Mouse (Mus musculus) embryo, embryonic 11 days (tissue): ENCODE measurements around the gene Sspn.
A peak's percentile ranks its signal among the peaks of the same experiment; 100 is the strongest.

Experiments used
- DNase-seq: peaks from one replicate; pipeline ENCODE4 v3.0.0-alpha.2; 2015

The Sspn gene

DNA sequence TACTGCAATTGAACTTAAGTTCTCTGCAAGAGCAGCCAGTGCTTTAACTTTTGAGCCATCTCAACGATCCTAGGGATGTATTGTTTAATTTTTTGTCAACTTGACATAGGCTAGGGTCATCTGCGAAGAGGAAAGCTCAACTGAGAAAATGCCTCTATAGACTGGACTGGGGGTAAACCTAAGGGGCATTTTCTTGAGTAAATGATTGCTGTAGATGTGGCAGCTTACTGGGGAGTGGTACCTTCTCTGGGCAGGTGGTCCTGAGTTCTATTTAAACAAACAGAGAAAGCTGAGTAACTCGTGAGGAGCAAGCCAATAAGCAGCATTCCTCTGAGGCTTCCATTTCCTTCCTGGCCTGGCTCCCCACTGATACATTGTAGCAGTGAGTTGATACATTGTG lies at the start of gene Sspn:
Gene Sspn (plus strand): TSS at position 301 of the 400 bp plus-strand sequence.
- no peak for DNase-seq

DNA sequence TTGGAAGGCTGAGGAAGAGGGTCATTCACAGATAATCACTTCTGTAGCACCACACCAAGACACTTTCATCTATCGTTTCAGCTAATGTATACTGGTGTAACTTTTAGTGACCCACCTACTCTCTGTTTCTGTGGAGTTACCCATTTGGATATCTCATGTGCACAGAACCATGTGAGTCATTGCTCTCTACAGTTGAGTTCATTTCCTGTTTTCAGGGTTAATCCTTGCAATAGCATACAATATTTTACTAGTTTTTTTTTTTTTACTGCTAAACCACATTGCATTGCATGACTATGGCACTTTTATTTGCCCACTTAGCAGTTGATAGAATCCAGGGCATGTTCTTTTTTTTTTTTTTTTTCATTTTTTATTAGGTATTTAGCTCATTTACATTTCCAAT lies 48.4 kb upstream of the Sspn start:
- DNase-seq: no peak

DNA sequence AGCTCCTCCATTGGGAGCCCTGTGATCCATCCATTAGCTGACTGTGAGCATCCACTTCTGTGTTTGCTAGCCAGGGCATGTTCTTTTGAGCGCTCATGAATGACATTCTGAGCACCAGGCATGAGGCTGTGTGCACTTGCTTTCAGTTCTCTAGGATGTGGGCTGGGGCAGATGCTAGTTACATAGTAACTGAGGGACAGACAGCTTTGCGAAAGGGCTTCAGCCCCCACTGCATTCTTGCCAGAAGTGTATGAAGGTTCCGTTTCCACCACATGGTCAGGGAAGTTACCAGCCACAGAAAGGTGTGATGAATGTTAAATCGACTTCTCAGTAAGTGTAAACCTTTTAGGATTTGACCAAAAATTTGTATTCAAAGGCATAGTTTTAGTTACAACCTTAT lies 47.8 kb upstream of the Sspn start:
- no peak for DNase-seq

DNA sequence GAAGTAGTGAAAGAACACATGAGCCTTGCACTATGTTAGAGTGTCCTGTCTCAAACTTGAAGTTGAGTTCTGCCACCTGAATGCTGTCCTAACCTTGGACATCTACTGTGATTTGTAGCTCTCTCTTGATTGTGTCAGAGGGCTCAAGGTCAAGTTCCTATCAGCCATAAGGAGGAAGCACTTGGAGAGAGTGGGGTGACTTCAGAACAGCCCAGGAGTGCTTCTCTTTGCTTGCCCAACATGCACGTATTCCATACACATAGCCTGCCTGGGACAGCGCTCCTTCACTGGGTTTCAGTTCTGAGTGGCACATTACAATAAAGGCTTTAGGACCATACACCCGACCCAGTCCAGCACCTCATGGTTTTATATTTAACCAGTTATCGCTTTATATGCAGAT lies 46.4 kb upstream of the Sspn start:
- DNase-seq: no peak

DNA sequence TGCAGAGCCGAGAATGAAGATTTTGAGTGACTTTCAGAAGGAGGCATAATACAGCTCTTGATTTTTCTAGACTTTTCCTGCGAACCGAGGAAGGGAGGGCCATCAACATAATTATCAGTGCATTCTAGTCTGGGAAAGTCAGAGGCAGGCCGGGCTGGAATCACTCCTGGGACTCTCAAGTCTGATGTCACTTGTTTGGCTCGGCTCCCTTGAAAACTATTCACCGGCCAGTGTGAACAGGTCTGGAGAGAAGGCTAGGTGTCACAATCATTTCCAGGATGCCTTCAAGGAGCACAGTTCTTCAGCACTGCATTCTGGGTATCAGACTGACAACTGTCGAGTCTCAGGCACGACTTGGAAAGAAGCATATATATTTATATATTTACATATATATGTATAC lies 45.2 kb upstream of the Sspn start:
- DNase-seq: no peak

DNA sequence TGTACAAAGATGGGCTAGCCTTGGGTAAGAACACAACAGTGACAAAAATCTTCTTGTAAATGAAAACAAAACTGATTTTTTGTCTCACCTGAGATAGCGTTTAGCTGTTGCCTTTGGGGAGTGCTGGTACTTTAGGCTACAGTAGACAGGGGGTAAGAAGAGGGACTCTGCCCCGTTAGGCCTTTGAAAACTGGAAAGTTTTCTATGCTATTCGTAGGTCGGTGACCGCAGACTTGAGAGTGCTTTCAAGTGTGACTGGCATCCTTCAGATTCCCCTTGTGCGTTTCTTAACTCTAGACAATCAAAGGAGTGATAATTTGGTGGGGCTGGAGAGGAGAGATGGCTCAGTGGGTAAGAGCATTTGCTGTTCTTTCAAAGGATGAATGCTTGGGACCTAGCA lies 43.7 kb upstream of the Sspn start:
- DNase-seq: no peak

DNA sequence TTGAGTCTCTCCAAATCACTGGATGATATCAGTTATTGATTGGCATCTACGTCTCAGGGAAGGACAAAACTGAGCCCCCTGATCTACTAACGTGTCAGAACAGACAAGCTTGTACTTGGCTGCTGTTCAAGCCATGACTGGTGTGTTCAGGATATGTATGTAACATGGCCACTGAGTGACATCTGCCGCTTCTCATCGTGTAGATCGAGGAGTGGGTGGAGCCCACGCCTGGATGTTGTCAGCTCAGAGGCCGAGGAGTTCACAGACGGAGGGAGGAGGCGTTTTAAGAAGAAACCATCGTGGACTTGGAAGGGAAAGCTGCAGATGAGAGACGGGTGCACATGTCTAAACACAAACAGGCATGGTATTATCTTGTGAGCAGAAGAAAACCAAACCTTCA lies 39.5 kb upstream of the Sspn start:
- DNase-seq: no peak

DNA sequence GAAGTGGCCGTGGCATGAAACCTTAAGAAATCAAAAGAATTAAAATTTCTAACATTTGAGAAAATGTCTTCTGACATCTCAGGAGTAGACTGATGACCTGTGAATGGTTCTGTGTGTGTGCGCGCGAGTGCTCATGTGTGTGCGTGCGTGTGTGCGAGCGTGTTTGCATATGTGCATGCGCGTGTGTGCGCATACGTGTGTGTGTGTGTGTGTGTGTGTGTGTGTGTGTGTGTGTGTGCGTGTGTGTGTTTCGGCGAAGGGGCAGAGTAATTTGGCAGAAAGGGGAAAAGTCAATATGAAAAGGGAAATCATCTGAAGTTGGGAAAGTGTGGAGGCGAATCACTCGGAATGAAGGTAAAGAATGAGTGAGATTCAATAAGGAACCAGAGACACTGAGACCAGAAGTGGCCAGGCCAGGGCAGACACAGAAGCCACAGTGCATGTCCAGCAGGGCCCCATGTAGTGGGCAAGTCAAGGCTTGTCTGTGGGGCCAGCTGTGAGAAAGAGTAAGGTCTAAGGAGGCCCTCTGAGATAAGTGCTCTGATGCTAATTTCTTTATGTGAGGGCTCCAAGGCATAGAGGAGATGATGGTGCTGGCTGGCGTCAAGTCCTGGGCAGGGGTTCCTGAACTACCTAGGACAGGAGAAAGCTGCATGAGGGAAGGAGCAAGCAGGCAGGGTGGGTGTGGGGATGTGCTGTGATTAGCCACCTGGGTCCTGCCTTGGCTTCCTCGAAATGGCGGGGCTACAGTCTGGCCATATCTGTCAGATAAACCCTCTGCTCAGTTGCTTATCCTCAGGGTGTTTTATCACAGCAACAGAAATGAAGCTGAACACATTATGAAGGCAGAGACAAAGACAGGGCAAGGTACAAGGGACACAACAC lies 38.8 kb upstream of the Sspn start:
- DNase-seq: no peak

DNA sequence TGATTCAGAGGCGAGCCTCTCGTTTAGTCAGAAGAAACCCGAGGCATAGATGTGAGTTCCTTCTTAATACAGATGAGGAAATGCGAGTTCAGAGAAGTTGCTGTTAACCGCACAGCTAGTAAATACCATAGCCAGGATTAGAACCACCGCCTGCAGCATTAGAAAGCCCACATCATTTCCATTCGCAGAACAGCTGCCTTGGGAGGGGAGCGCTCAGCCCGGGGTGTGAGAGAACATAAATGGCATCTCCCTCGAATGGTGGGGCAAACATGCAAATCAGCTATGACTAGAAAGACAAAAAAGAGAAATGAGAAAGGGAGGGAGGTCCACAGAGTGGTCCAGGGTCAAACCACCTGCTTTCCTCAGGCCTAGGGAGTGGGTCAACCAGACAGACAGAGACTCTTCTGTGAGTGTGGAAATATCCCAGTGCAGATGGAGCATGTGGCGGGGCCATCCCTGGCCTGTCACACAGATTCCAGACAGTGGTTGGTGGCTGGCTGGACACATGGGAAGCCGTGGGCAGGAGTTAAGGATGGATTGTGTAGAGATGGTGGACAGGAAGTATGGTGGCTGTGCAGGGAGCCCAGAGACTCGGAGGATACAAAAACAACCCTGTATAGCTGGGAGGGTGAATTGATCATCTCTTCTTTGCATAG lies 37.9 kb upstream of the Sspn start:
- no peak for DNase-seq

DNA sequence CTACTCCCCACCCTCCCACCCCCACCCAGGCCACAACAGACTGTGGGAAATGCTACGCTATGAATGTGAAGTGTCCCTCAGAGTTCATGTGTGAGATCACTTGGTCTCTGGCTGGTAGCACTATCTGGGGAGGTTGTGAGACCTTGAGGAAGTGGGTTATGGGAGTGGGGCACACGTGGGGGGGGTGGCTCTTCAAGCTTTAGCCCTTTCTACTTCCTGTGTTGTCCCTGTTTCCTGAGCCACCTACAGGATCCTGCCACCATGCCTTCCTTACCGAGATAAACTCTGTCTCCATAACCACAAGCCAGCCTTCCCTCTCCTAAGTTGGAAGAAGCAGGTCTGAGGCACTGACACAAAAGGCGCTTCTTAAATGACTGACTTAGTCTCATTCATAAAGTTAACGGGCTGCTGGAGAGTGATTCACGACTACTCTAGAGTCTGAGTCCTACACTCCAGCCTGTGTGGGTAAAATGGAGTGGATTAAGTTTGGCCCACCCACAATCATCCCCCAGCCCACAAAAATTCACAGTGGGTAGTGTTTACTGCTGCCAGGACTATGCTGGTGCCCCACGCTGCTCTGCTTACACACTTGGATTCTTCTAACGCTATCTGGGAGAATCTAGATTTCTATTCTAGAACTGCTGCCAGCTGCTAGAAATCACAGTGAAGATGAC lies 36.6 kb upstream of the Sspn start:
- no peak for DNase-seq

DNA sequence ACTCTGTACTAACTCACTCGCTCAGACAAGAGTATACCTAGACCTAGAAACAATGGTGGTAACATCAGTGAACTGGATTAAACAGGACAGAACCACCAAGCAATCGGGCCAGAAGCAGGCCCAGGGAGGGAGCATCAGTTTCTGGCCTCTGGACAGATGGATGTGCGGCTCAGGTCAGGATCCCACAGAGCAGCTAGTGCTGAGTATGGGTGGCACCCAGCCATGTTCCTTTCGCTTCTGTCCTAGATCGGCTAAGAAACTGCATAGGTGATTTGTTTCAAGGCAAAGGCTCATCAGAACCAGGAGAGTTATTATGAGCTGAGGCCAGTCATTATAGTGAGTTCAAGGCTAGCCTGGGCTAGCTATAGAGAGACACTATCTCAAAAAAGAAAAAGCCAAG lies 27.3 kb upstream of the Sspn start:
- DNase-seq: no peak

DNA sequence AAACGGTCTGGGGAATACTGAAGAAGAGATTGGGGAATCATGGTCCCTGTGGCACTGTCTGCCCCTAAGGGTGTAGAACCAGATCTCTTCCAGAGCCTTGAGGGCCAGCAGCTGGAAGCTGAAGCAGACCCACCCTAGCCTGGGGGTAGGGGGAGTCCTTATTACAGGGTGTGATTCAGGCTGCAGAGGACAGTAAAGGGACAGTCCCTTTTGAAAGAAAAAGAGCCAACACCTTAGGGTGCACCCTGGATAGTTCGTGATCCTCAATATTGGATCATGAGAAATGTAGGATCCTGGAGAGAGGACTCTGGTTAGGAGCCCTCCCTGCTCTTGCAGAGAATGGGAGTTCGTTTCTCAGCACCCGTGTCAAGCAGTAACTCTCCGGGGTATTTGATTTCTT lies 26.8 kb upstream of the Sspn start:
- no peak for DNase-seq

DNA sequence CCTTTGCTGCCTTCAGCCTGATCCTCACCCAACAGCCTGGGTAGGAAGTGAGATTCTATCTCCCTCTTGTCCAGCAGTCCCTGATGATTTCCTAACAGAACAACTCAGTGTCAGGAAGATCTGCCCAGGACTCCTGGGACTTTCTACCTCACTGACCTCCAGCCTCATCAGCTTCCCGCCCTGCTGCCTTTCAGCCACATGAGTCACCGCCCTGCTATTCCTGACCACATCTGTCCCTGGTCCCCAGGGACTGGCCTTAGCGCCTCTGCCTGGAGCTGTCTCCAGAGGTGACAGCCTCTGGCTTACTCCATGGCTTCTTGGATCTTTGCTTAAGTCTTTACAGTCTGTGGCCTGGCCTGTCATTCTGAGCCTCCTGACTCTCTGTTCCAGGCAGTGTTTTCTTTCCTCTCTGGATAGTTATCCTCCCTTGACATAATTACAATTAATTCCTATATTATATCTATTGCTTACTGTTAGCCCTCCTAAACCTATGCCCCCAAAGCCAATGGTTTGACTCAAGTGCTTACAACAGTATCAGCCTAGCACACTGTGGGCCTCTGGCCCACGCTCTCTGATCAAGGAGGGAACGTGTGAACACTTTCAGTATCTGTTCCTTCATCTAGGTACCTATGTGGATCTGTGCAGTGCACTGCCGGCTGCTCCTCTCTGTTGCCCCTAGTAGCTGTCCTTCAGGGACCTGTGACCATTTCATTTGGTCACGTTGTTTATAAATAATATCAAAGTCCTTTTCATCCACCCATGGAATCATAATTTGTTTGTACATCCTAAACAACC lies 25.1 kb upstream of the Sspn start:
- DNase-seq: no peak

DNA sequence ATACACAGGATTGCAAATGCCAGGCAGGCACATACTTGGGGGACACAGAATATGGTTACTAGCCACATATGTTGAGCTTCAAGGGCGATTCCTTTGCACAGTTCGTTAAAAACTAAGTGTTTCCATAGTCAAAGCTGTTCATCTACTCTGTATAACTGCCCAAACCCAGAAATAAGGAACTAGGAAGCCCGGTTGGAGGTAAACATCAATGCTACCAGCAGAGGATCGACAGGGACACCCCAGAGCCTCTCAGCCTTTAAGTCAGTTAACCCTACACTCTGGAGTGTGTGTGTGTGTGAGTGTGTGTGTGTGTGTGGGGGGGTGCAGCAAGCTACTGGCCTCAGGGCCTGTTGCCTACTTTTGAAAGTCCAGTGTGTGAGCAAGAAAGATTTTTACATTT lies 21.5 kb upstream of the Sspn start:
- DNase-seq: no peak

DNA sequence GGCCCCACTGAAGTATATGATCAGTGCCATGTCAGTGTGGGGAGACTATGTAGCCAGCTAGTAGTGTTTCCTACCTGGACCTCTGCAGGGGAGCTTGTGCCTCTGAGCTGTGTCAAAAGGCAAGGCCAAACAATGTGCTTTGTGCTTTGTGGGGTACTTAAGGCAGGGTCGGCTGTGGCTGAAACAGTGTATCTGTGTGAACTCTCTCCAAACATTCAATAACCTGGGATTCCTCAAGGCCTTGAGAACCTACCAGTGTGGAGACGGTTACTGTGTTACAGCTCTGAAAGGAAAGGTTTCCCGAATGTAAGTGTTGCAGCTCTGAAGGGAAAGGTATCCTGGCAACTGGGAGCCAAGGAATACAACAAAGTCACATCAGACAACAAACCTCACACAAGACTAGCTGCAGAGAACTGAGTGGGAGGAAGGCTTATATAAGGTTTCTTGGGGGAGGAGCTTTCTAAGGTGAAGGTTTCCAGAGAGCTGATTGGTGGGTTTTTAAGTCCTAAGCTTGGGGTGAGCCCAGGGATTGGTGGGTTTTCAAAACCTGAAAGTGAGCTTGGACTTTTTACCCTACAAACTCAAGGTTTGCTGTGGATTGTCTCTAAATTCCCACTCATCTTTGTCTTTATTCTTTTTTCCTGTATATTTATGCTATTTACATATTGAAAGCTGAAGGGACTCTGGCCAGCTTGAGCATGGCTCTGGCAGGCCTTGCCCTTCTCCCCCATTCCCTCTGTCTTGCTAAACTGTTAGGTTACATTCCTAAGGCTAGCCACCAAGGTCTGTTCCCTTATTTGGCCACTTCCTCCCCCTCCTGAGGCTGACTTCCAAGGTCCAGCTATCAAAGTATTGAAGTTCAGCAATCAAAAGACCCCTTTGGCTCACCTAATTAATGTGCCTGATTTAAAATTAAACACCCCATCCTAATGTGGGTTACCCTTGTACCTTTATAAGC lies 20.7 kb upstream of the Sspn start:
- DNase-seq: no peak

DNA sequence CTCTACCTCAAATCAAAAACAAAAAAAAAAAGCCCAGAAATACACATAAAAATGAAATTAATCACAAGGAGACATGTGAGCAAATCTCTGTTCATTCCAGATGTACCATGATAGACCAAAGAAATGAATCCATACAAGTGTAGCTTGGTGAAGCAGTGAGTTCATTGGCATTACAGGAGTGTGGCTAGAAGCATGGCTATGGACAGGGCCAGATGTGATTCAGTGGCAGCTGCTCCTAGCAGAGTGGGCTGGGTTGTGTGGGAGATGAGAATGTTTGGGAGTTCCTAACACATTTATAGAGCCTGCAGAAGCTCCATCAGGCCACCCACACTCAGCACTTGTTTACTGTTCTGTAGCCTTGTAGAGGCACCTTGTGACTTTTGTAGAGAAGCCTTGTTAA lies 19.2 kb upstream of the Sspn start:
- DNase-seq: no peak

DNA sequence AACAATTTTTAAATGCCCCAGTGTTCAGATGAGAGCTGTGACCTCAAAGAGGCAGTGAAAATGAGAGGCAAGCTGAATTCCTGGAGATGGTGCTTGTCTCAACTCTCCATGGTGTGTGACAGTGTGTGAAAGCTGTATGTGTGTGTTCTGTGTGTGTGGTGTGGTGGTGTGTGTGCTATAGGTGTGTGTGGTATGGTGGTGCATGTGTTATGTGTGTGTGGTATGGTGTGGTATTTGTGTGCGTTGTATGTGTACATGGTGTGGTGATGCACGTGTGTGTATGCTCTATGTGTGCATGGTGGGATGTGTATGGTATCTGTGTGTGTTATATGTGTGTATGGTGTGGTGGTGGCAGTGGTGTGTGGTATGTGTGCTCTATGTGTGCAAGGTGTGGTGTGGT lies 16.0 kb upstream of the Sspn start:
- DNase-seq: no peak

DNA sequence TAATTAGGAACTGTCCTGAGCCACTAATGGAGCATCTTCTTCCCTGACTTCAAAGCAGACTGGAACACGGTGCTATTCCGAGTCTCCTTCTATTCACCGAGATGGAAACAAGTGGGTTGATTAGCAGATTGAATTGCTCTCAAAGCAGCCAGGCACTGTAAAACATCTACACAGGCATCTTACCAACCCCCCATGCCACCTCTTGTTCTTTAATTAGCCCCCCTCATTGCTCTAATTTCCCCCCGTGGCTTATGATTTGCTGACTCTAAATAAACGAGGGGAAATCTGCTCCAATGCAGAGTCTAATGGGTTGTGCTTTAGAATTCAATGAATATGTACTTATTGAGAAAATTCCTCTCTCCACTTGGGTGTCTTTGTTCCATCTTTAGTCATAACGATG lies 15.0 kb upstream of the Sspn start:
- DNase-seq: no peak

DNA sequence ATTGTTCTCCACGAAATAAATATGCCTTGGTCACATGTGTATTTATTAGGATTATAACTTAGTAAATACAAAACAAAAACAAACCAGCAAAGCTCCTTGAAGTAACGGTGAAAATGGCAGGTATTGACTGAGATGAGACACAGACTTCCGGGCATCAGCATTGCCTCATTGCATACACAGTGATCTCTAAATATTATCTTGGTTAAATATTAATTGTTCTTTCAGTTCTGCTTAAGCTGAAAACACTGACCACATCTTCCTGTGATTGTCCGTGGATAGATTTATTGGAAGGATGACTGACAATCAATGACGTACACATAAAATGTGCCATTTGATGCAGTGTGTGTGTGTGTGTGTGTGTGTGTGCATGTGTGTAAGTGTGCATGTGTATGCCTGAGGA lies 13.2 kb upstream of the Sspn start:
- DNase-seq: no peak

DNA sequence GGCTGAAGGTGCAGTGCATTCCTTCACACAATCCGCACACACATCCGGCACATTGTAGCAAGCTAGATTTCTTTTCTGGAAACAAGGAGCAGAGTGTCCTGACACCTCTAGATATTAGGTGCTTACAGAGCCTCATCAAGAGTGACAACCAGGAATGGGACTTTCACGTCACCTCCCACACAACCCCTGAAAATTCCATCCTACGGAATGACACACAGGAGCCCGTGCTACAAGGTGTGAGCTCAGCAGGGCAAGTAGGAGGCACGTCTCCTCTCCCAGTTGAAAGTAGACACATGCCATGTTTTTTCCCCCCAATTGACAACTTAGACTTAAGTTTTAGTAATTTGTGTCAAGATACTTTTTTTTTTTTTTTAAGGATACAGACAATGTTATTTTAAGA lies 7.8 kb upstream of the Sspn start:
- no peak for DNase-seq

DNA sequence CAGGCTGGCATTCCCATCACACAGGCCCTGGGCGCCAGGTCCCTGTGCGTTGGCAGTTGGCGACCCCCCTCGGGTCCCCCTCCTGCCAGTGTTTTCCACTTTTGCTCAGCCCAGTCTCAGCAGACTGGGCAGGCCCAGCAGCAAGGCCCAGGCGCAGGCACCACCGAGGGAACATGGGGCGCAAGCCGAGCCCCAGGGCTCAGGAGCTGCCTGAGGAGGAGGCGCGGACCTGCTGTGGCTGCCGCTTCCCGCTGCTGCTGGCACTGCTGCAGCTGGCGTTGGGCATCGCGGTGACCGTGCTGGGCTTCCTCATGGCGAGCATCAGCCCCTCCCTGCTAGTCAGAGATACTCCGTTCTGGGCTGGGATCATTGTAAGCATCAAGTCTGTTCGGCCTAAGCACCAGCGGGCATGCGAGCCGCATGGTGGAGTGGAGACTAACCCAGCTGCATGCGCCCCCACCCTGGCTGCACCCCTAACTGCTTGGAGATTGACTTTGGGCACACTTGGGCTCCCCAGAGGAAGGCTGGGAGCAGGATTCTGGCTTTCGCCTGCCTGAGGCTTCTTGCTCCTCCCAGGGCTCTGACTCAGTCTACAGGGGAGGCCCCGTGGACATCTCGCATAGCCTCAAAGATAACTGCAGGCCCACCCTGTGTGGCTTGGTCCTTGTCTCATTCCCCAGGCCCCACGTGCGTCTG lies 2.7 kb downstream of the Sspn start:
- DNase-seq: peak; percentile 83
